Mouse (Mus musculus): Measurements from ENCODE around the gene Flcn. TPM values are rescaled to one million over a fixed set of nuclear protein-coding genes. Genes with fewer than 3 reads are reported as not detected.

Gene Flcn
- polyA plus RNA-seq, 1 experiment from 2014 or later, result 26.5 TPM

DNA sequence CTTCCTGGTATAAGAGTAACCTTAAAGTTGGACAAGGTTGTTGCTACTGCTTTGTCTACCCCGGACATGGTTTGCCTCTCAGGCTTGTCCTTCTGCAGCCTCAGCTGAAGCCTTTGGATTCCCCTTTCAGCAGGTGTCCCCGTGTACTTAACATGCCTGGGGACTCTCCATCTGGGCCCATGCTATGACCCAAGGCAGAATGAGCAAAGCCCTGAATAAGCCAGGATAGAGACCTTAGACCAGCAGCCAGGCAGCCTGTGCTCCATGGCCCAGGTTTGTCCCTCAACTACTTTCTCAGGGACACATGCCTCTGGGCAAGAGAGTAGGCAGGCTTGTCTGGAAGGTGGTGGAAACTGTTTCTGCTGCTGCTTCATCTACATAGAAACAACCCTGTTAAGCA, 66.5 kb downstream of the Flcn start:
- 90% methylated on average over 2 of the region's 2 CpGs for WGBS
- no peak overlapping the region for H3K9ac ChIP-seq
- H3K4me2 ChIP-seq, result no peak overlapping the region
- H3K4me1 ChIP-seq (replicated peaks), result no peaks in the 10 kb centered on the region
- no peaks in the 10 kb centered on the region for H3K27me3 ChIP-seq (replicated peaks)
- no peak for ATAC-seq (ENCODE audit: insufficient number of reproducible peaks, low FRiP score)
- no peak overlapping the region for H3K27ac ChIP-seq (ENCODE audit: poor library complexity, severe bottlenecking)
- H3K9me3 ChIP-seq (replicated peaks), result no peaks in the 10 kb centered on the region
- no peak overlapping the region for H3K4me3 ChIP-seq
- peaks cover 79% of the 10 kb centered on the region for H3K36me3 ChIP-seq

DNA sequence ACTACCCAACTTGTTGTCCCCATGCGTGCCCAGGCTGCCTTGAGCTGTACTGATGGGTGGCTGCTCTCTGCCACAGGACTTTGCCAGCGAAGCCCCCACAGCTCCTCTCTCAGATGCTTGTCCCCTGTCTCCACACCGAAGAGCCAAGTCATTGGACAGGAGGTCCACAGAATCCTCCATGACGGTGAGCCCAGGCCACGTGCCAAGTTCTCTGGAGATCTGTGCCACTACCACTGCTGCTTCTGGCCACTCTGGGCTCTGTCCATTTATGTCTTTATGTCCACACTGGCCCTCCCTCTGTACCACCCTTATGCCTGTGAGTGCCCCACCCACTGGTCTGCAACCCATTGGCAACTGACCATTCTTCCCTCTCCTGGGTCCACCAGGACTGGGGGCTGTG, 67.9 kb downstream of the Flcn start:
- H3K36me3 ChIP-seq, result peaks cover 88% of the 10 kb centered on the region
- H3K27ac ChIP-seq (ENCODE audit: poor library complexity, severe bottlenecking), result no peak overlapping the region
- no peak overlapping the region for H3K4me3 ChIP-seq
- no peaks in the 10 kb centered on the region for H3K9me3 ChIP-seq (replicated peaks)
- H3K27me3 ChIP-seq (replicated peaks), result no peaks in the 10 kb centered on the region
- WGBS, result 94% methylated on average over 5 of the region's 5 CpGs
- no peaks in the 10 kb centered on the region for H3K4me1 ChIP-seq (replicated peaks)
- H3K9ac ChIP-seq, result no peak overlapping the region
- H3K4me2 ChIP-seq, result no peak overlapping the region
- ATAC-seq (ENCODE audit: insufficient number of reproducible peaks, low FRiP score), result no peak

Other genes starting within 250 kb of the Flcn start
- not detected in 2 replicates for gene Olfr222, start 233.8 kb downstream of the Flcn start, polyA plus RNA-seq (2016; fragmentation: Nextera tagmentation; extraction: Ambion mirVana)
- gene Olfr223, start 216.7 kb downstream of the Flcn start, polyA plus RNA-seq (2016; fragmentation: Nextera tagmentation; extraction: Ambion mirVana), result not detected in 2 replicates
- gene Mprip, start 148.7 kb downstream of the Flcn start, polyA plus RNA-seq (2016; fragmentation: Nextera tagmentation; extraction: Ambion mirVana), result 79.5 and 79.8 TPM in 2 replicates
- gene Pld6, start 22.4 kb downstream of the Flcn start, polyA plus RNA-seq (2016; fragmentation: Nextera tagmentation; extraction: Ambion mirVana), result 3.9 and 4.6 TPM in 2 replicates
- gene Nt5m, start 29.4 kb upstream of the Flcn start, polyA plus RNA-seq (2016; fragmentation: Nextera tagmentation; extraction: Ambion mirVana), result 35.7 and 36.2 TPM in 2 replicates
- gene Cops3, start 29.8 kb upstream of the Flcn start, polyA plus RNA-seq (2016; fragmentation: Nextera tagmentation; extraction: Ambion mirVana), result 158 and 163 TPM in 2 replicates
- 46.5 and 48.2 TPM in 2 replicates for gene Med9, start 138.2 kb upstream of the Flcn start, polyA plus RNA-seq (2016; fragmentation: Nextera tagmentation; extraction: Ambion mirVana)
- gene Rasd1, start 154.9 kb upstream of the Flcn start, polyA plus RNA-seq (2016; fragmentation: Nextera tagmentation; extraction: Ambion mirVana), result 13.5 TPM in 2 replicates
- 11.7 and 12.6 TPM in 2 replicates for gene Pemt, start 236.5 kb upstream of the Flcn start, polyA plus RNA-seq (2016; fragmentation: Nextera tagmentation; extraction: Ambion mirVana)